Mouse (Mus musculus): ENCODE data around the gene Ninj2.

DNA sequence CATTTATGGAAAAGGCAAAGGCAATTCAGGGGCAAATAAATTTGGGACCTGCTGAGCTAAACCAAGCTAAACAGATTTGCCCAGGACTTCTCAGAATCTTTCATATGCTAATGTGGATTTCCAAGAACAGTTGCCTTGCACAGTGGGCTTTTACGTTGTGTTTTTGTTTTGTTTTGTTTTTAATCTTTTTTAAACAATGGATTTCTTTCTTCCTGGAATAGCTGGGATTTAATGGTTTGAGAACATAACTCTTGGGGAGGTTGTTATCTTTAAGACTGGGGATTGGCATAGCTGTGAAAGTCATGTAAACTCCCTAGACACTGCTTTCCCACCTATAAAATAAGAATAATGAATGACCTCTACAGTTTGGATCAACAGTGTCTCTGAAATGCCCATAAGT, 137.3 kb downstream of the Ninj2 start:
- TF ChIP-seq CTCF (IDR thresholded peaks at IDR 0.05; ENCODE audit: low read depth) (no peak), EP300 (IDR thresholded peaks at IDR 0.05; ENCODE audit: low read depth) (no peak)

All from heart, postnatal 0 days (tissue).